Mouse (Mus musculus): ENCODE data around the gene AU018091.

DNA sequence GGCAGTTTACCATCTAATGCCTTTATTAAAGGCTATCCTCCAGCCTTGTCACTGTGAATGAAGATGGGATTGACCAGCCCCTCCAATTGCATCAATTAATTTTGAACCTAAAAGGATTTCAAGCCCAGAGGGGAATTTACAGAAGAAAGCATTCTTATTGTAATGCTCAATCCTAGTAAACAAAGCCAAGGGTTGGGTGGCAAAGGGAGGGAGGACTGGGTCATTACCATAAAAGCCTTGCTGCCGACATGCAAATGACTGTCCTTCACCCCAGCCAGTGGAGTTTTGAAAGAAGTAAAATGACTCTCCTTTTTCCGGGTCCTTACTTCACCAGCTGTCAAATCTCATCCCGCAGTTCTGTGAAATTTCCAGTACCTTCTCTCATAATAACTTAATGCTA is 44.6 kb upstream of the AU018091 start:
- TF ChIP-seq CTCF (conservative IDR thresholded peaks at IDR 0.05; ENCODE audit: insufficient read depth, insufficient read length, low read depth, low read length) (no peak), POLR2A (IDR thresholded peaks at IDR 0.05; ENCODE audit: low read depth, low read length) (no peak)
